Mouse (Mus musculus) left cerebral cortex, adult 6 months (tissue): Measurements from ENCODE around the gene Rffl. TPM values are rescaled to one million over a fixed set of nuclear protein-coding genes. Genes with fewer than 3 reads are reported as not detected.

Source experiments
- long read RNA-seq, 2 experiments: library from polyadenylated mRNA; unstranded; transcript quantifications; one replicate each; pipeline ENCODE4 v2.0.0; 2019 to 2020
- polyA plus RNA-seq: library from polyadenylated mRNA; unstranded; fragments of <200 nt; fragmentation: Nextera tagmentation; gene quantifications from 2 replicates; pipeline ENCODE4 v1.2.3, GENCODE M21; 2021

Rffl gene
- 6.3 and 6.4 TPM in 2 replicates for polyA plus RNA-seq
- long read RNA-seq, experiment 1, transcript Rffl-202 (8 exons, 3,633 nt): minor isoform, 5 of 49 reads
- long read RNA-seq, experiment 1, transcript Rffl-206 (7 exons, 3,489 nt): major isoform, 17 of 49 reads
- long read RNA-seq, experiment 1, partial matches to known transcripts: 7 of 49 reads
- long read RNA-seq, experiment 1, other reads (novel, unspliced or antisense): 20 of 49 reads
- long read RNA-seq, experiment 2, partial matches to known transcripts: 0 of 9 reads
- long read RNA-seq, experiment 2, other reads (novel, unspliced or antisense): 9 of 9 reads

GRCm38 (mm10) chr11:82871031-82871446, at the start of gene Rffl:
Gene Rffl (minus strand): TSS chr11:82871210.

GRCm38 (mm10) chr11:82910250-82910649, 39.2 kb upstream of the Rffl start, which contains the start of gene Unc45b:
Gene Unc45b (plus strand): TSS chr11:82910550.

GRCm38 (mm10) chr11:82907651-82908607, 36.9 kb upstream of the Rffl start, which contains the start of gene Nle1:
Gene Nle1 (minus strand): TSS chr11:82908411.

GRCm38 (mm10) chr11:82891936-82892335, 20.9 kb upstream of the Rffl start, which contains the start of gene Fndc8:
Gene Fndc8 (plus strand): TSS chr11:82892124.

GRCm38 (mm10) chr11:82890342-82890762, 19.3 kb upstream of the Rffl start, which contains the start of gene Rad51d:
Gene Rad51d (minus strand): TSS chr11:82890614.

GRCm38 (mm10) chr11:82780983-82781903, 89.8 kb downstream of the Rffl start, which contains the start of gene Lig3:
Gene Lig3 (plus strand): TSS chr11:82781108.

GRCm38 (mm10) chr11:82763742-82764437, 107.1 kb downstream of the Rffl start, which contains the start of the genes Cct6b and Zfp830:
Gene Cct6b (minus strand): TSS chr11:82764321.
Gene Zfp830 (plus strand): TSS chr11:82764345.

Other genes starting within 250 kb of the Rffl start
- gene Cct6b, start 106.9 kb downstream of the Rffl start, polyA plus RNA-seq: 0.15 and 0.32 TPM in 2 replicates
- 13.4 and 13.6 TPM in 2 replicates for gene Zfp830, start 106.9 kb downstream of the Rffl start, polyA plus RNA-seq
- 3.6 TPM in 2 replicates for gene Lig3, start 90.1 kb downstream of the Rffl start, polyA plus RNA-seq
- gene Rad51d, start 19.4 kb upstream of the Rffl start, polyA plus RNA-seq: 10.2 and 10.3 TPM in 2 replicates
- 0.12 TPM in 1 of 2 replicates, not detected in the other for gene Fndc8, start 20.9 kb upstream of the Rffl start, polyA plus RNA-seq
- gene Nle1, start 37.2 kb upstream of the Rffl start, polyA plus RNA-seq: 1.6 and 8.7 TPM in 2 replicates
- gene Unc45b, start 39.3 kb upstream of the Rffl start, polyA plus RNA-seq: 0.12 and 0.74 TPM in 2 replicates
- 0.66 and 0.78 TPM in 2 replicates for gene Slfn5, start 80.1 kb upstream of the Rffl start, polyA plus RNA-seq
- 0.20 and 0.25 TPM in 2 replicates for gene Slfn9, start 120.6 kb upstream of the Rffl start, polyA plus RNA-seq
- 0.23 TPM in 2 replicates for gene Slfn8, start 149.6 kb upstream of the Rffl start, polyA plus RNA-seq
- gene Slfn2, start 193.9 kb upstream of the Rffl start, polyA plus RNA-seq: 1.1 and 2.1 TPM in 2 replicates
- gene Slfn1, start 245.6 kb upstream of the Rffl start, polyA plus RNA-seq: not detected in 2 replicates